Mouse (Mus musculus): Measurements from ENCODE around the gene Sec14l1. TPM values are rescaled to one million over a fixed set of nuclear protein-coding genes. Genes with fewer than 3 reads are reported as not detected.
A peak's percentile ranks its signal among the peaks of the same experiment; 100 is the strongest.

Sec14l1 gene
- total RNA-seq, 2 experiments from 2014 or later = 52.3 to 52.8 TPM

GRCm38 (mm10) chr11:117174924-117175323 lies 60.0 kb downstream of the Sec14l1 start:
- no peak for TF ChIP-seq CTCF (IDR thresholded peaks at IDR 0.05)
- peak overlapping the region; percentile 57 for H3K4me3 ChIP-seq
- intact Hi-C loops (cut with DNase I) = loop anchor here (10.0 kb wide), 1 partner anchor 310 kb away; no protein-coding TSS in a partner anchor
- H3K27ac ChIP-seq = peak overlapping the region; percentile 66
- no peak for DNase-seq

- no peak for DNase-seq
- Histone ChIP-seq H3K4me3 (no peak overlapping the region), H3K27ac (peak overlapping the region; percentile 66; the same call in 1 of the 2 replicates)
- intact Hi-C loops (cut with DNase I) = loop anchor here (10.0 kb wide), 1 partner anchor 311 kb away; no protein-coding TSS in a partner anchor
- TF ChIP-seq CTCF (IDR thresholded peaks at IDR 0.05) = no peak
Measured at GRCm38 (mm10) chr11:117175472-117175871, 60.5 kb downstream of the Sec14l1 start.

- intact Hi-C loops (cut with DNase I) = loop anchor here (10.0 kb wide), 1 partner anchor 312 kb away; no protein-coding TSS in a partner anchor
- DNase-seq = no peak
- Histone ChIP-seq H3K4me3 (no peak overlapping the region), H3K27ac (no peak overlapping the region)
- peak; percentile 59 for TF ChIP-seq CTCF (IDR thresholded peaks at IDR 0.05)
Measured at GRCm38 (mm10) chr11:117176304-117176703, 61.3 kb downstream of the Sec14l1 start.

- TF ChIP-seq CTCF (IDR thresholded peaks at IDR 0.05) = no peak
- no peak for DNase-seq
- intact Hi-C loops (cut with DNase I) = loop anchor here (1.0 to 10.0 kb wide), 2 partner anchors 105 to 312 kb away; no protein-coding TSS in a partner anchor
Measured at GRCm38 (mm10) chr11:117176900-117177299, 61.9 kb downstream of the Sec14l1 start.

GRCm38 (mm10) chr11:117177303-117177979 lies 62.5 kb downstream of the Sec14l1 start:
- peak; percentile 94 for DNase-seq
- Histone ChIP-seq H3K27ac (no peak overlapping the region), H3K4me3 (no peak overlapping the region)
- intact Hi-C loops (cut with DNase I) = loop anchor here (1.0 to 10.0 kb wide), 2 partner anchors 105 to 313 kb away; no protein-coding TSS in a partner anchor
- peak; percentile 71 for TF ChIP-seq CTCF (IDR thresholded peaks at IDR 0.05)

More at GRCm38 (mm10) chr11:117176900-117177299, 61.9 kb downstream of the Sec14l1 start:
- H3K27ac ChIP-seq = no peak overlapping the region
- no peak overlapping the region for H3K4me3 ChIP-seq

GRCm38 (mm10) chr11:117179902-117180301 lies 64.9 kb downstream of the Sec14l1 start:
- intact Hi-C loops (cut with DNase I) = loop anchor here (2.0 to 10.0 kb wide), 2 partner anchors 179 to 315 kb away; no protein-coding TSS in a partner anchor
- no peak overlapping the region for H3K27ac ChIP-seq
- H3K4me3 ChIP-seq = no peak overlapping the region
- DNase-seq = no peak
- TF ChIP-seq CTCF (IDR thresholded peaks at IDR 0.05) = peak; percentile 63

- intact Hi-C loops (cut with DNase I) = no loop called here
- Histone ChIP-seq H3K4me3 (no peak overlapping the region), H3K27ac (no peak overlapping the region)
- no peak for DNase-seq
- no peak for TF ChIP-seq CTCF (IDR thresholded peaks at IDR 0.05)
Measured at GRCm38 (mm10) chr11:117182808-117183207, 67.8 kb downstream of the Sec14l1 start.

- H3K27ac ChIP-seq = no peak overlapping the region
- TF ChIP-seq CTCF (IDR thresholded peaks at IDR 0.05) = no peak
- DNase-seq = no peak
- H3K4me3 ChIP-seq = no peak overlapping the region
- intact Hi-C loops (cut with DNase I) = no loop called here
Measured at GRCm38 (mm10) chr11:117183299-117183698, 68.3 kb downstream of the Sec14l1 start.

- intact Hi-C loops (cut with DNase I) = no loop called here
- Histone ChIP-seq H3K27ac (no peak overlapping the region), H3K4me3 (no peak overlapping the region)
- DNase-seq = no peak
- peak; percentile 5; the same call in 1 of the 2 replicates for TF ChIP-seq CTCF (IDR thresholded peaks at IDR 0.05)
Measured at GRCm38 (mm10) chr11:117183841-117184240, 68.9 kb downstream of the Sec14l1 start.

- peak; percentile 33 for DNase-seq
- H3K27ac ChIP-seq = peak overlapping the region; percentile 53
- intact Hi-C loops (cut with DNase I) = no loop called here
- no peak overlapping the region for H3K4me3 ChIP-seq
- TF ChIP-seq CTCF (IDR thresholded peaks at IDR 0.05) = no peak
Measured at GRCm38 (mm10) chr11:117185076-117185933, 70.3 kb downstream of the Sec14l1 start.

- H3K4me3 ChIP-seq = no peak overlapping the region
- no peak for TF ChIP-seq CTCF (IDR thresholded peaks at IDR 0.05)
- H3K27ac ChIP-seq = no peak overlapping the region
- DNase-seq = no peak
- intact Hi-C loops (cut with DNase I) = loop anchor here (10.0 kb wide), 1 partner anchor 297 kb away; no protein-coding TSS in a partner anchor
Measured at GRCm38 (mm10) chr11:117191524-117191923, 76.6 kb downstream of the Sec14l1 start.

GRCm38 (mm10) chr11:117194475-117194937 lies 79.5 kb downstream of the Sec14l1 start:
- H3K4me3 ChIP-seq = no peak overlapping the region
- H3K27ac ChIP-seq = no peak overlapping the region
- no peak for TF ChIP-seq CTCF (IDR thresholded peaks at IDR 0.05)
- no peak for DNase-seq
- intact Hi-C loops (cut with DNase I) = loop anchor here (10.0 kb wide), 1 partner anchor 300 kb away; no protein-coding TSS in a partner anchor

Measured in gastrocnemius, adult 2 months (tissue).